Mouse (Mus musculus) hindbrain, embryonic 12.5 days (tissue): ENCODE data around the gene Taf12. TPM values are rescaled to one million over a fixed set of nuclear protein-coding genes. Genes with fewer than 3 reads are reported as not detected.

Experiments used
- ATAC-seq: fragments of 200-750 bp; cut with Nextera tagmentation; 2 replicates; pipeline ENCODE4 v1.8.0; 2017; ENCODE audit warnings: moderate TSS enrichment; ENCODE audit not compliant: low FRiP score
- H3K27ac ChIP-seq: fragments of 300-500 bp; sonication (generic); 2 replicates; pipeline ENCODE4 v1.5.1; 2016; ENCODE audit warnings: mild to moderate bottlenecking
- H3K27me3 ChIP-seq: fragments of 300-500 bp; sonication (generic); 2 replicates; pipeline ENCODE4 v1.6.1; 2016; ENCODE audit warnings: mild to moderate bottlenecking
- H3K36me3 ChIP-seq: fragments of 300-500 bp; sonication (generic); 2 replicates; pipeline ENCODE4 v1.6.1; 2016; ENCODE audit warnings: mild to moderate bottlenecking
- H3K4me1 ChIP-seq: fragments of 300-500 bp; sonication (generic); 2 replicates; pipeline ENCODE4 v1.6.1; 2016
- H3K4me2 ChIP-seq: fragments of 300-500 bp; sonication (generic); replicated peaks from 2 replicates; pipeline ENCODE4 v1.6.1; 2016; ENCODE audit warnings: mild to moderate bottlenecking
- H3K4me3 ChIP-seq: fragments of 300-500 bp; sonication (generic); 2 replicates; pipeline ENCODE4 v1.5.1; 2016; ENCODE audit warnings: mild to moderate bottlenecking
- H3K9ac ChIP-seq: fragments of 300-500 bp; sonication (generic); 2 replicates; pipeline ENCODE4 v1.6.1; 2016; ENCODE audit warnings: mild to moderate bottlenecking, moderate library complexity
- H3K9me3 ChIP-seq: fragments of 300-500 bp; sonication (generic); replicated peaks from 2 replicates; pipeline ENCODE4 v1.6.1; 2016; ENCODE audit warnings: mild to moderate bottlenecking
- WGBS: fragments of 180-500 bp; shearing (Covaris S2); methylation state at CpG from one replicate; pipeline ENCODE4 v1.1.7; 2016; 5-methylcytosine and 5-hydroxymethylcytosine counted together
- polyA plus RNA-seq: library from polyadenylated mRNA; unstranded; fragments of >200 nt; fragmentation: Nextera tagmentation; extraction: Ambion mirVana; gene quantifications from 2 replicates; pipeline ENCODE4 v1.2.1, GENCODE M21; 2016

Taf12 gene
- polyA plus RNA-seq = 53.6 and 58.5 TPM in 2 replicates

DNA sequence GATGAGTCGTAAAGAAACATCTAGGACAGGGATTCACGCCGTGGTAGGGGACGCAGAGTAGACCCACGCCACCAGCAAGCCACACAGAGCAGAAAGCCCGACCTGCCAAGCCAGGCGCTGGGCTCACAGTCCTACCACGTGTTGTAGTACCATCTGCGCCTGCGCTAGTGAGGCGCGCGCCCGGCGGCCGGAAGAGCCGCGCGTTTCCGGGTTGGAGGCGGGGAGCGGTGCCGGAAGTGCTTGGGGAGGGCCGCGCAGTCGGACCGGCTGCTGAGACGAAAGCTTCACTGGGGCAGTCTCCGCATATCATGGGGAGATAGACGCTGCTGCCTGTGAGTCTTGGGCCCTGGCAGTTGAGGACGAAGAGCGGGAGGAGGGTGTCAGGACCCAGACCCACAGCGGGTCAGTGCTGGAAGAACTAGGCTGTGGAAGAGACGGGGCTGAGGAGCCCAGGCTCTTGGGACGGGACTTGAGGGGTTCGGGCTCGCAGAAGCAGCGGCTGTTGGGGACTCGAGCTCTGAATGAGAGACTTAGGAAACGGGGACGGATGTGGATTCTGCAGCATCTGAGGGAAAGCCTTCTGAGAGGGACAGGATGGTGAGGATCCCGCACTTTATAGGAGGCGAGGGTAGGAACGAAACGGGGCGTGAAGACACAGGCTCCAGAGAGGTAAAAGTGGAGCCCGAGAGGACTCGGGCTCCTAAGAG is at the start of gene Taf12:
TSS of gene Taf12 (plus strand) at position 220 of the 707 bp plus-strand sequence.
- Histone ChIP-seq H3K27ac (peak within 1 kb of the TSS; percentile 92), H3K36me3 (no peaks in the 10 kb centered on the region), H3K4me1 (peaks cover 23% of the 10 kb centered on the region), H3K4me2 (peak within 1 kb of the TSS; percentile 93), H3K9ac (peak within 1 kb of the TSS; percentile 83), H3K9me3 (no peaks in the 10 kb centered on the region), H3K4me3 (peak within 1 kb of the TSS; percentile 71), H3K27me3 (no peaks in the 10 kb centered on the region)
- WGBS = under 1% methylated on average over 48 of the region's 48 CpGs
- ATAC-seq = peak; percentile 91

DNA sequence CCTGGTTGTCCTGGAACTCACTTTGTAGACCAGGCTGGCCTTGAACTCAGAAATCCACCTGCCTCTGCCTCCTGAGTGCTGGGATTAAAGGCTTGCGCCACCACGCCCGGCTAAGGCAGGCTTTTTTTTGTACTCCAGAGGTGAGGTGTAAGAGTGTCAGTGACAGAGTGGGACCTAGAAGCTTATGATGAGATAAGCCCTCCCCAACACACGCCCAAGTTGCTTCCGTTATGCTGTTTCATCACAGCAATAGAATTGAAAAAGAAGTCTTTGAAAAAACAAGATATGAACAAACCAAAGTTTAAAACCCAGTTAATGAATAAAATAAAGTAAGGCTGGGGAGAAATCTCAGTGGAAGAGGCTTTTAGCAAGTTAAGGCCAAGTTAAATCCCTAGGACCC is 43.8 kb upstream of the Taf12 start:
- Histone ChIP-seq H3K9me3 (no peaks in the 10 kb centered on the region), H3K9ac (no peak overlapping the region), H3K27ac (no peak overlapping the region), H3K27me3 (no peaks in the 10 kb centered on the region), H3K4me2 (no peak overlapping the region), H3K4me3 (no peak overlapping the region), H3K4me1 (no peaks in the 10 kb centered on the region), H3K36me3 (peaks cover 92% of the 10 kb centered on the region)
- no peak for ATAC-seq
- 97% methylated on average over 5 of the region's 5 CpGs for WGBS

GRCm38 (mm10) chr4:132234710-132235109 is 39.5 kb upstream of the Taf12 start:
- H3K36me3 ChIP-seq = peaks cover 85% of the 10 kb centered on the region
- no peak overlapping the region for H3K27ac ChIP-seq
- H3K9me3 ChIP-seq = no peaks in the 10 kb centered on the region
- no peak overlapping the region for H3K4me3 ChIP-seq
- no peaks in the 10 kb centered on the region for H3K4me1 ChIP-seq
- H3K4me2 ChIP-seq = no peak overlapping the region
- WGBS = 96% methylated on average over 8 of the region's 8 CpGs
- no peak overlapping the region for H3K9ac ChIP-seq
- ATAC-seq = no peak
- H3K27me3 ChIP-seq = no peaks in the 10 kb centered on the region

DNA sequence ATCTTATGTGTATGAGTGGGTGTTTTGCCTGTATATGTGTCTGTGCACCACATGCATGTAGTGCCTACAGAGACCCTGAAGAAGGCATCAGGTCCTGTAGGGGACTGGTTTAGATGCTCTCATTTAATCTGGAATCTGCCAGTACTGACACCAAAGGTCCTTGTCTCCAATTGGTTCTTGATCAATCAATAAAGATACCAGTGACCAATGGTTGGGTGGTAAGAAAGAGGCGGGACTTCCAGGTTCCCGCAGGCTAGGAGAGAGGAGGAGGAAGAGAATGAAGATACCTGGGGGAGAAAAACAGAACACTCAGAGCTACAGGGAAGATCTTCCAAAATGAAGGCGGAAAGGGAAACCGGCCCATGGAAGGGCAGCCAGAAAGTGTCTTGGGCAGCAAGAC is 35.8 kb upstream of the Taf12 start:
- H3K9ac ChIP-seq = no peak overlapping the region
- WGBS = 87% methylated on average over 4 of the region's 4 CpGs
- no peak overlapping the region for H3K27ac ChIP-seq
- H3K9me3 ChIP-seq = no peaks in the 10 kb centered on the region
- H3K4me1 ChIP-seq = no peaks in the 10 kb centered on the region
- H3K4me2 ChIP-seq = no peak overlapping the region
- H3K27me3 ChIP-seq = no peaks in the 10 kb centered on the region
- H3K36me3 ChIP-seq = peaks cover 84% of the 10 kb centered on the region
- H3K4me3 ChIP-seq = no peak overlapping the region
- ATAC-seq = no peak

DNA sequence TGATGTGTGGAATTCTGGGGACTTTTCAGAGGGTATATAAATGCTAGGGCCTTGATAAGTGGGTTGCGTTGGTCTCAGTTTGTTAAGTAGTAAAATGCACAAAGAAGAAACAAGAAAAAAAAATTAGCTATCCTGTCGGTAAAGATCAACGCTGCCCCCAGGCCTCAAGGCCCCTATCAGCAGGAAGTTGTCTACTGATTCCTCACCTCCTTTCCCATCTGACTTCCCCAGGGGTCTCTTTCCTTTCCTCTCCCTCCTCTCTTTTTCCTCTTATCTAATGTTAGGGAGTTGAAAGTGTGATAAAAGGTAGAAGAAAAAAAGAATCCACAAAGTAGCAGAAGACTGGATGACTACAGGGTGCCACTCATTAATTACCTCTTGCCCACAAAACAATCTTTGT is 33.8 kb upstream of the Taf12 start:
- H3K27me3 ChIP-seq = no peaks in the 10 kb centered on the region
- H3K4me3 ChIP-seq = no peak overlapping the region
- peaks cover 78% of the 10 kb centered on the region for H3K36me3 ChIP-seq
- no peak overlapping the region for H3K9ac ChIP-seq
- no peaks in the 10 kb centered on the region for H3K4me1 ChIP-seq
- ATAC-seq = no peak
- H3K4me2 ChIP-seq = no peak overlapping the region
- WGBS = 95% methylated on average over 3 of the region's 3 CpGs
- H3K9me3 ChIP-seq = no peaks in the 10 kb centered on the region
- no peak overlapping the region for H3K27ac ChIP-seq

GRCm38 (mm10) chr4:132241208-132241607 is 33.0 kb upstream of the Taf12 start:
- Histone ChIP-seq H3K9me3 (no peaks in the 10 kb centered on the region), H3K4me3 (no peak overlapping the region), H3K27me3 (no peaks in the 10 kb centered on the region), H3K4me2 (no peak overlapping the region), H3K4me1 (no peaks in the 10 kb centered on the region), H3K27ac (no peak overlapping the region), H3K36me3 (peaks cover 79% of the 10 kb centered on the region), H3K9ac (no peak overlapping the region)
- no peak for ATAC-seq
- WGBS = 89% methylated on average over 3 of the region's 3 CpGs

- no peak overlapping the region for H3K4me2 ChIP-seq
- no peaks in the 10 kb centered on the region for H3K4me1 ChIP-seq
- H3K9ac ChIP-seq = no peak overlapping the region
- H3K4me3 ChIP-seq = no peak overlapping the region
- peaks cover 79% of the 10 kb centered on the region for H3K36me3 ChIP-seq
- H3K9me3 ChIP-seq = no peaks in the 10 kb centered on the region
- H3K27me3 ChIP-seq = no peaks in the 10 kb centered on the region
- H3K27ac ChIP-seq = no peak overlapping the region
- no peak for ATAC-seq
- 95% methylated on average over 3 of the region's 3 CpGs for WGBS
Observed at GRCm38 (mm10) chr4:132245643-132246042, 28.5 kb upstream of the Taf12 start.

- ATAC-seq = no peak
- Histone ChIP-seq H3K27me3 (no peaks in the 10 kb centered on the region), H3K4me1 (no peaks in the 10 kb centered on the region), H3K27ac (no peak overlapping the region), H3K9me3 (no peaks in the 10 kb centered on the region), H3K36me3 (peaks cover 70% of the 10 kb centered on the region), H3K9ac (no peak overlapping the region), H3K4me3 (no peak overlapping the region), H3K4me2 (no peak overlapping the region)
- WGBS = 93% methylated on average over 5 of the region's 5 CpGs
Observed at GRCm38 (mm10) chr4:132247451-132247997, 26.7 kb upstream of the Taf12 start.

GRCm38 (mm10) chr4:132251596-132251995 is 22.6 kb upstream of the Taf12 start:
- H3K27ac ChIP-seq = no peak overlapping the region
- no peaks in the 10 kb centered on the region for H3K27me3 ChIP-seq
- H3K4me3 ChIP-seq = no peak overlapping the region
- H3K36me3 ChIP-seq = peaks cover 40% of the 10 kb centered on the region
- no peak overlapping the region for H3K4me2 ChIP-seq
- no peak overlapping the region for H3K9ac ChIP-seq
- 96% methylated on average over 9 of the region's 9 CpGs for WGBS
- no peaks in the 10 kb centered on the region for H3K4me1 ChIP-seq
- H3K9me3 ChIP-seq = no peaks in the 10 kb centered on the region
- no peak for ATAC-seq

DNA sequence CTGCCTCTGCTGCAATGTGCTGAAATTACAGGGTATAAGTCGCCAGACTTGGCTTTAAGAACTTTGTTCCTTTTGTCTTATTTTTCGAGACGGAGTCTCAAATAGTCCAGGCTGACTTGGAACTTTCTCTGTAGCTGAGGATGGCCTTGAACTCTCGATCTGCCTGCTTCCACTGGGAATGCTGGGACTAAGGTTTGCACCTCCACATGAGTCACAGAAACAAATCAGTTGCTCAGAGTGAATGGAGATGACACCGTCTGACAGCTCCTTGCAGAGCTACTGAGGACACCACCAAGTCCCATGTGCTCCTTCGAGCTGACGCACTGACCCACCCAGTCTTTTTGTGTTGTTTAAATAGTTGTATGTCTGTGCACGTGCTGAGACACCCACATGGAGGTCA is 21.0 kb upstream of the Taf12 start:
- 88% methylated on average over 8 of the region's 8 CpGs for WGBS
- no peaks in the 10 kb centered on the region for H3K27me3 ChIP-seq
- H3K9ac ChIP-seq = no peak overlapping the region
- H3K36me3 ChIP-seq = peaks cover 30% of the 10 kb centered on the region
- no peaks in the 10 kb centered on the region for H3K9me3 ChIP-seq
- H3K4me2 ChIP-seq = no peak overlapping the region
- no peak overlapping the region for H3K27ac ChIP-seq
- H3K4me1 ChIP-seq = no peaks in the 10 kb centered on the region
- H3K4me3 ChIP-seq = no peak overlapping the region
- no peak for ATAC-seq

- no peaks in the 10 kb centered on the region for H3K4me1 ChIP-seq
- peaks cover 25% of the 10 kb centered on the region for H3K36me3 ChIP-seq
- H3K4me3 ChIP-seq = no peak overlapping the region
- no peak overlapping the region for H3K27ac ChIP-seq
- H3K27me3 ChIP-seq = no peaks in the 10 kb centered on the region
- no peak overlapping the region for H3K4me2 ChIP-seq
- H3K9ac ChIP-seq = no peak overlapping the region
- no peaks in the 10 kb centered on the region for H3K9me3 ChIP-seq
- ATAC-seq = no peak
- 95% methylated on average over 2 of the region's 2 CpGs for WGBS
Observed at GRCm38 (mm10) chr4:132253622-132254021, 20.6 kb upstream of the Taf12 start.

- no peak overlapping the region for H3K9ac ChIP-seq
- peaks cover 14% of the 10 kb centered on the region for H3K36me3 ChIP-seq
- peaks cover 12% of the 10 kb centered on the region for H3K4me1 ChIP-seq
- no peak overlapping the region for H3K4me3 ChIP-seq
- no peaks in the 10 kb centered on the region for H3K27me3 ChIP-seq
- H3K27ac ChIP-seq = no peak overlapping the region
- H3K9me3 ChIP-seq = no peaks in the 10 kb centered on the region
- no peak for ATAC-seq
- no peak overlapping the region for H3K4me2 ChIP-seq
- WGBS = 77% methylated on average over 3 of the region's 3 CpGs
Observed at GRCm38 (mm10) chr4:132254986-132255385, 19.2 kb upstream of the Taf12 start.

GRCm38 (mm10) chr4:132256384-132256783 is 17.8 kb upstream of the Taf12 start:
- Histone ChIP-seq H3K4me3 (no peak overlapping the region), H3K9me3 (no peaks in the 10 kb centered on the region), H3K9ac (no peak overlapping the region), H3K27ac (no peak overlapping the region), H3K27me3 (no peaks in the 10 kb centered on the region), H3K36me3 (peaks cover 2% of the 10 kb centered on the region), H3K4me1 (peaks cover 18% of the 10 kb centered on the region), H3K4me2 (no peak overlapping the region)
- ATAC-seq = no peak
- 92% methylated on average over 3 of the region's 3 CpGs for WGBS
